Mouse (Mus musculus): ENCODE measurements around the gene Calcoco2. TPM values are rescaled to one million over a fixed set of nuclear protein-coding genes. Genes with fewer than 3 reads are reported as not detected.

The Calcoco2 gene
- under 1 TPM in 1 of 2 experiments, not detected in 1; 0.27 TPM for polyA plus RNA-seq (2017; shearing (Covaris generic))

DNA sequence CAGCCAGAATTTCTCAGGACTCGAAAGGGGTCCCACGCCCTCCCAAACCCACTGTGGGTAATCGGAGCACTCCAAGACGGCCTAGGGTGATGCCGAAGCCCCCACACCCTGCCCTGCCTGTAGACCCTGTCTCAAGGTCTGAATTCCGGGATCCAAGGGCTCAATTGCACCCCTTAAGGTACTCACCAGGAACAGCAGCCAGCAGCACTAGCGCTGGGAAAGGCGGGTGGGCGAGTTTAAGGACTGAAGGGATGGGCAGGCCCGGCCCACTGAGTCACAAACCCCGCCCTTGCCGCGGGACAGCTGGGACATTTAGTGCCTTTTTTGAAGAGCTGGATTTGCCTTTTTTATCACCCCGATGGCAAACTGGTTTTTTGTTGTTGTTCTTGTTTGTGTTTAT lies at the start of gene Calcoco2:
Calcoco2 (minus strand) TSS at position 214 of the 400 bp plus-strand sequence.

GRCm38 (mm10) chr11:96133239-96133865 lies 21.6 kb upstream of the Calcoco2 start, which contains the start of gene Ttll6:
Gene Ttll6 (plus strand): TSS chr11:96133786.

DNA sequence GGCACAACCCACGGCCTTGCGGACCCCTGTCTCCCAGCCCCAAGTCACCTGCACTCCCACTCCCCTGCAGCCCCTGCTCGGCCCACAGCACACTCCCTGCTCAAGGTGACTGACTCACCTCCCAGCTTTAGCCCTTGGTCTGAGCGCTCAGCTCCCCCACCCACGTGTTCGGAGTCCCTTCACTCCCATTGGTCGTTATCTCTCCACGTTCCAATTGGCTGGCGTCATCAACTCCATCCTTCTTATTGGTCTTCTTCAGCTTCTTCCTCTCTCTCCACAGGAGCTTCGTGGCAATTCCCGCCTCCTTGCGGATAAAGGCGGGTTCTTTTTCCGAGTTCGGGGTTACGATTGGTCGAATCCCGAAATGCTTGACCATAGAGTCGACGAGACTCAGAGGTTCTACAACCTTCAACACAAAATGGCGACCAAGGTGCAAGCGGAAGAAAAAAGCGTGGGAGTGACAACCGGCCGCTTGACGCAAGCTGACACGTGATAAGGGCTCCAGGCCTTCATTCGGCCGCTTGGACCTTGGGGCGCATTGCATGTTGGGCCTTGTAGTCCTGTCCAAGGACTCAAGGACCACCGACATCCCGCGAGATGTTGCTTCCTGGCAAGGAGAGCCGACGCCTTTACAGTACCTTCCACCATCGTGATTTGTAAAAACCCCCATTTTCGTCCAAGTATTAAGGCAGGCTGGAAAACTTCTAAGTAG lies 36.1 kb downstream of the Calcoco2 start, which contains the start of gene Atp5g1:
Atp5g1 (minus strand) TSS at position 162 of the 712 bp plus-strand sequence.

DNA sequence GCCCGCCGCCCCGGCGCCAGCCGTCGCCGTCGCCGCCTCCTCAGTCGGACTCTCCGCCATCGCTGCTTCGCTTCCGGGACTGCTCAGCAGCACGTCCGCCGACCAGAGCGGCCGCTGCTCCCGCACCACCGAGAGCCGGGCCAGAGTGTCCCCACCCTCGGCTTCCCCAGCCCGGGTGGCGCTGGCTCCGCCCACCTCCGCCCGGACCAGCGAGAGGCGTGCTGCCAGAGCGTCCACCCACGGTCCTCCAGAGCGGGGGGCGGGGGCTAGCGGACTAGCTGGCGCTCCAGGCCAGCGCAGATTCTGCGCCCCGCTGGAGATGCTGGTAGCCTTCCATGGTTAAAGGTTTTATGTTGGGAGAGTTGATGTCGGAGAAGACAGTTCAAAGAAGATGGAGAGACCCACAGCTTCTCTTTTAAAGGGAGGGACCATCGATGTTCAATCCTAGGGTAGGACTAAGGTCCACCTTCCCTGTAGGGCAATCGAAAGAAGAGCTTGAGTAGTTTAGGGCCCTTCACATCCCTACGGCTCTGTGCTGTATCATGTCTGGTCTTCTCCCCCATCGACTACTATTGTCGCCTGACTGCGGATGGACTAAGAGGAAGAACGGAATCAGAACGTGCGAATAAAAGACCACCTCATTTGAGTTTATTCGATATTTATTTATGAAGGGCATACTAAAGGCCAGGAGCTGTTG lies 46.4 kb downstream of the Calcoco2 start, which contains the start of gene Ube2z:
Ube2z (minus strand) TSS at position 174 of the 697 bp plus-strand sequence.

Other genes starting within 250 kb of the Calcoco2 start
- gene B4galnt2, start 197.1 kb downstream of the Calcoco2 start, polyA plus RNA-seq (2017; shearing (Covaris generic)), result under 1 TPM in 1 of 2 experiments, not detected in 1; 0.14 TPM
- 1 to 10 TPM in 1 of 2 experiments, under 1 TPM in 1; 0.12 to 1.4 TPM for gene Igf2bp1, start 106.0 kb downstream of the Calcoco2 start, polyA plus RNA-seq (2017; shearing (Covaris generic))
- not detected for gene Gip, start 87.4 kb downstream of the Calcoco2 start, polyA plus RNA-seq (2017; shearing (Covaris generic))
- 10 to 100 TPM; 82.6 to 87.8 TPM for gene Snf8, start 77.1 kb downstream of the Calcoco2 start, polyA plus RNA-seq (2017; shearing (Covaris generic))
- 10 to 100 TPM; 42.9 to 43.9 TPM for gene Ube2z, start 46.6 kb downstream of the Calcoco2 start, polyA plus RNA-seq (2017; shearing (Covaris generic))
- gene Atp5g1, start 36.3 kb downstream of the Calcoco2 start, polyA plus RNA-seq (2017; shearing (Covaris generic)), result 100 to 1,000 TPM; 302 to 318 TPM
- under 1 TPM; 0.06 to 0.23 TPM for gene Ttll6, start 21.8 kb upstream of the Calcoco2 start, polyA plus RNA-seq (2017; shearing (Covaris generic))
- under 1 TPM in 1 of 2 experiments, not detected in 1; 0.14 TPM for gene Hoxb13, start 82.4 kb upstream of the Calcoco2 start, polyA plus RNA-seq (2017; shearing (Covaris generic))
- not detected for gene Hoxb9, start 159.5 kb upstream of the Calcoco2 start, polyA plus RNA-seq (2017; shearing (Covaris generic))
- not detected for gene Hoxb8, start 169.9 kb upstream of the Calcoco2 start, polyA plus RNA-seq (2017; shearing (Covaris generic))
- gene Hoxb7, start 174.7 kb upstream of the Calcoco2 start, polyA plus RNA-seq (2017; shearing (Covaris generic)), result not detected
- gene Hoxb6, start 180.5 kb upstream of the Calcoco2 start, polyA plus RNA-seq (2017; shearing (Covaris generic)), result not detected
- gene Hoxb5, start 191.4 kb upstream of the Calcoco2 start, polyA plus RNA-seq (2017; shearing (Covaris generic)), result 1 to 10 TPM in 1 of 2 experiments, under 1 TPM in 1; 0.14 to 1.1 TPM
- under 1 TPM; 0.61 to 0.72 TPM for gene Hoxb4, start 206.3 kb upstream of the Calcoco2 start, polyA plus RNA-seq (2017; shearing (Covaris generic))
- gene Hoxb3, start 211.4 kb upstream of the Calcoco2 start, polyA plus RNA-seq (2017; shearing (Covaris generic)), result under 1 TPM in 1 of 2 experiments, not detected in 1; 0.25 TPM
- under 1 TPM; 0.10 to 0.91 TPM for gene Hoxb2, start 238.6 kb upstream of the Calcoco2 start, polyA plus RNA-seq (2017; shearing (Covaris generic))